Mouse (Mus musculus) kidney, adult 8-10 months (tissue): Measurements from ENCODE around the gene Uck1.

Experiments
- DNase-seq, 2 experiments: peaks; one replicate each; pipeline ENCODE4 v3.0.0; 2022

The Uck1 gene

DNA sequence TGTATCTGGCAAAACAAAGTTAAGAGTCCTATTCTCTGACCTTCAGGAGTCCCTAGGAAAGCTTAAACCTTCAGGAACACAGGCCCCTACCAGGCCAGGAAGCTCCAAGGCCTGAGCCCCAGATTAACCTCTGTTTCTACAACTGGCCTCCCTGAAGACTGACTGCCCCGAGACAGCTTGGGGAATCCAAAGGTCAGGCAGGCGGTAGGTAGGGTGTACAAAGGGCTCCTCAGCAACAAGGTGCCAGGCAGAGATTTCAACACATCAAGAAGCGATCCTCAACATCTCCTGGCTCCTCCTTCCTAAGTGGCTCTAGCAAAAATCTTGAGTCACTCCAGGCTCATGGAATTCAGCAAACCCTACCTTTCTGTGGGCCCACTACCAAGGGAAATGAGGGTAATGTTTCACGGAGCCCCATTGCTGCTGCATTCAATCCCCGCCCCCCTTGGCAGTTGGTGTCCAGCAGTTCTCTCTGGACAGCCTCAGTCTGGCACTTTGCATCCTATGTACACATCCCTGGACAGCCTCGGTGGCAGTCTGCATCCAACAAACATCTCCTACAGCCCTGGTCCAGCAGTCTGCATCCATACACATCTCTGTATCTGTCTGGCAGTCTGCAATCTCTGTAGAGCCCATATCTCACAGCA lies 949 bp downstream of the Uck1 start:
- DNase-seq: peak; percentile 67 to 82

DNA sequence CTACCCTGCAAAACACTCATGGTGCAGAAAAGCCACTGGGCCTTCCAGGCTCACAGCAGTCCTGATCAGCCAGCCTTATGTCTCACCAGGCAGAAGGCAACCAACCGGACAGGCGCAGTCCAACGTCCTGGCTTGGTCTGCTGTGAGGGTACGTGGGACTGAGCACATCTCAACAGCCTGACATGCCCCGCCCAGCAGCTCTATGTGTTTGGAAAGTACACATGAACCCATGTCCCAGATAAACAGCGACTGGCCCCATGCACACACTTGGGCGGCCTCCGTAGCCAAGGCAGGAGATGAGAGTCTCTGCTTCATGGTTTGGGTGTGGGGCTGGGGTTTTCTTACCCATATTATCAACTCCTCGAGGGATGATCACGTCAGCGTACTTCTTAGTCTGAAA lies 3.7 kb downstream of the Uck1 start:
- no peak for DNase-seq

DNA sequence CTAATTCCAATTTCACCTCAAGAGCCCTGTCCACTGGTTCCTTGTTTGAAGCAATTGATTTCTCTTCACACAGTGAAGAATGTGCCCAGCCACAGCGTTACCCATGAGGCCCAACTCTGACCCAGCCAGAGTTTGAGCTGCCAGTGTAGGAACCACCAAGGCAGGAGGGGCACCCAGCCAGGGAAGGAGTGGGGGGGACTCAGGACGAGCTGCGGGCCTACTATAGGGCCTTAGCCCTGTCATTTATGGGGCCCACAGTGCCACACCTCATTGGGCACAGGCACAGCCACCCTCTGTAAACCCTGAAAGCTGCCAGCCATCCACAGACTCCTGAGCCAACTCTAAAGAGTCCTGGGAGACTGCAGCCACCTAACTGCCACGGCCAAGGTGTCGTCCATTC lies 5.4 kb downstream of the Uck1 start:
- no peak for DNase-seq

DNA sequence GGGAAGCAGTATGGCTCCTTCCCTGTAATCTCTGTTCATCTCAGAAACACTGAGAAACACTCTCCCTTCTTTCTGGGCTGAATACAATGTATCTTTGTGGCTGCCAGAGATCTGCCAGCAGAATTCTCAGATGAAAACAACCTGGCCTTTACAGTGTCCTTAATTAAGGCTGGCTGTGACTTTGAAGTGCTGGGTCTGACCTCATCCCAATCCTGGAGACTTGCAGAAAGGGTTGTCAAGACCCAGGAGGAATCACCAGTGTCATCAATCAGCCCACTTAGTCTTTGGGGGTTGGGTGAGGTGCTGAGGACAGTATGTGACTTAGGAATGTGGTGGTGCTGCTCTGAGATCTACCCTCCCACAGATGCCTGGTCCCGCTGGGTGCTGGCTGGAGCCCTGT lies 6.6 kb downstream of the Uck1 start:
- no peak for DNase-seq

DNA sequence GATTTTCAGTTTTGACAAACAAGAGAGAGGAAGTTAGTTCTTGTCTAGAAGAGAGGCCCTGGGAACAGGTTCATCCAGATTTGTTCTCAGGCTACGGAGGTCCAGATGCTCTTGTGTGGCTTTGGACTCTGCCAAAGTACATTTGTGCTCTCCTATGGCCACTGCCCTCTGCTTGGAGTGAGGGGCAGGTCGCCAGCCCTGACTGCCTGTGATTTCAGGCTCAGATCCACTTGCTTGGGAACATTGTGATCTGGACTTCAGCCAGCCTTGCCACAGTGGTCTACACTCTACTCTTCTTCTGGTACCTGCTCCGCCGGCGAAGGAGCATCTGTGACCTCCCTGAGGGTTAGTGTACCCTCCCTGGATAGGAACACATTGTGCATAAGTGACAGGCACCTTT lies 7.3 kb downstream of the Uck1 start:
- no peak for DNase-seq

DNA sequence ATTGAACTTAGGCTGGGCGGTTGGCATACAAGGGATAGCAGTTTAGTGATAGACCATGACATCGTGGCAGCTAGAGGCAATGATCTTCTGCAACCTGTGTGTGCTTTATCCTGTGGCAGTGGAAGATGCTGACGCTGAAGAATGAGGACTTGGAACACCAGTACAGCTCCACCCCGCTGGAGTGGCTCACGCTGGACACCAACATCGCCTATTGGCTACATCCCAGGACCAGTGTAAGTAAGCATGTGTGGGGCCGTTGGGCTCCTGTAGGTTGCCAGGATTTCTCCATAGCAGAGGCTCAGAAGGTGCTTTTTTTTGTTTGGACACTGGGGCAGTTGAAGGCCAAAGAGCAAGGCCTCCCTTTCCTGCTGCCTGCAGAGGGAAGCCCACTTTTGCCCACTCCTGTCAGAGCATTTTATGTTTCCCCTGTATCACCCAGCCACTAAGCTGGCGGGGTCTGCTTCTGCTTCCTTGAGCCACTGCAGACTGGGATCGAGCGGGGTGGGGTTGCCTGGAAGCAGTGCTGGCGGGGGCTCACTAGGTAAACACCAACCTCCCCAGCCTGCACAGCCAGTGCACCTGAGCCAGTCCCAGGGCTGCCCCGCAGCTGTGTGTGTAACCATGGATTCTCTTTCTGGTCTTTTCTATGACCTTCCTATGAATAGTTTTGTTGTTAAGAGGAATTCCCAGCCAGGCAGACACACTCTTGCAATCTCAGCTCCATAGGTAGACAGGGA lies 8.0 kb downstream of the Uck1 start:
- peak; percentile 42 to 43 for DNase-seq

DNA sequence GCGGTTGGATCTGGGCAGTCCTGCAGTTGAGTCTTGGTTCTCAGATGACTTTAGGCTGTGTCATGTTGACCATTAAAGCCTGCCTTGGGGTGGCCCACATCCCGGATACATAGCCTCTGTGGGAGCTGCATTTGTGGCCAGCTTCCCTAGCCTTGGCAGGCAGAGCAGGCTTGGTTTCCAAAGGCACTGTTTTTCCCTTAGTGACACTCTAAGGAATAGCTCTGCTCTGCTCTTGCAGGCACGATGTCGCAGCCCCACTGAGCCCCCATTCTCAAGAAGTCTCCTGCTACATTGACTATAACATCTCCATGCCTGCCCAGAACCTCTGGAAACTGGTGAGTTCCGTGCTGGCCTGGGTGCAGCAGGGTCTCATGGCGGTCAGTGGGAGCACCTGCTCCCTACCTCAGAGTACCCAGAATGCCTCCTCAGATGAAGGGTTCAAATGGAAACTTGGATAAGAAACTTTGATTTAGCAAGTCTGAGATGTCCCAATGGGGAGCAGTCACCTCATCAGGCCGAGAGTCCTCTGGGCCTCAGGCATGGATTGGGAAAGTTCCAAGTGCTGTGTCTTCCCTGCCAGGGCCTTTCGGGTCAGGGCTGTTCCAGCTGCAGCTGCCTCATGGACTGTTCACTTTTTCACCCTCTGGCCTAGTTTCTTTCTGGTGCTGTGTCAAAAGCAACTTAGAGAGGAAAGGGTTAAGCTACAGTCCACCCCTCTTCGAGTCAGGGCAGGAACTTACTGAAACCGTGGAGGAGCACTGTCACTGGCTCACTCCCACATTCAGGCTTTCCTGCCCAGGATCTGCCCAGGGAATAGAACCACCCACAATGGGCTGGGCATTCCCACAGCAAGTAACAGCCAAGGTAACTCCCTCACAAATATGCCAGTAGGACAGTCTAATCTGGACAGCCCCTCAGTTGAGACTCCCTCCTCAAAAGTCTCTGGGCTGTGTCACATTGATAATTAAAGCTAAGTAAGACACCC lies 11.3 kb downstream of the Uck1 start:
- DNase-seq: peak; percentile 47 to 56

DNA sequence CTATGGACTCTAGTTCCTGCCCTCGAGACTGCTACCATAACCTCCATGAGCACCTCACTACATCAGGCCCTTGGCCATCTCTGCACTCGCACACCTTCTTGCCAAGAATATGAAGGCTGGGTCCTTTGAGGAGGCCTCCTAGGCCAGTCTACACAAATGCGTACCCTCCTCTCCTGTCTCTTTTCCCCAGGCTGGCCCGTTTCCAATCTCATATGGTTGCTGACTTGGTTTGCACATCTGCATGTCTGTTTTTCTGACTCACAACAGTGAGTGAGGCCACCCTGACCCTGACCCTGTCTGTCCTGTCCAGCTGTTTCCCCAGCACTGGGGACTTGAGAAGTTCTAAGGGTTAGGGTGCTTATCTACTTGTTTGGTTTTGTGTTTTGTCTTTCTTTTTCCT lies 13.2 kb downstream of the Uck1 start:
- DNase-seq: no peak

DNA sequence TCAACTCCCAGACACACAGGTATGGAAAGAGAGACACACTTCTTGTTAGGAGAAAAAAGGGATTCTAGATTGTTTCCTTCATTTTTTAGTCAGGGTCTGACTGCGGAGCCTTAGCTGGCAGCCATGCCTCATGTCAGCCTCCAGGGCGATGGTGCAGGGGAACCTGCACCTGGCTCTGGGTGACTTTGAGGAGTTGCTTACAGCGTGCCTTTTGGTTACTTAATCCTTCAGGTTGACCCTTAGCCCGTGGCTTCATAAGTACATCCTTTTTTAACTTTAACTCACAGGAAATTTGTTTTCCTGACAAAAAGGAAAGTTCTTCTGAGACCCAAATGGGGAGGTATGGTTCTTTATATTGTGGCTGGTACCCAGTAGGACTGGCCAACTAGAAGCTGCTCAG lies 17.0 kb downstream of the Uck1 start:
- DNase-seq: peak in 1 of 2 experiments; percentile 29

DNA sequence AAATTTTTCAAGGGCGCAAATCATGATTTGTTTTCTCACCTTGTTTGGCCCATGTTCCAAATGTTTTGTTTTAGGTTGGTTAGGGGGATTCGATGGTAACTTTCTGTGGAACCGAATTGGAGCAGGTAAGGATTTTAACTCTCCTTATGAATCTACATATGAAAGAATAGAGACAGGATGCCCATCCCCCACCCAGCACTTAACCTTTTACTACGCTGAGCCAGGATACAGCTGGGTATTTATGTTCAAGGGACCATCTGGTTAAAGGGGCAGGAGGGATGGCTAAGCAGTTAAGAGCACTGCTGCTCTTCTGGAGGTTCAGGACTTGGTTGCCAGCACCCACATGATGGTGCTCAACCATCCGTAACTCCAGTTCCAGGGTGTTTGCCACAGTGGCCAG lies 19.4 kb downstream of the Uck1 start:
- no peak for DNase-seq

DNA sequence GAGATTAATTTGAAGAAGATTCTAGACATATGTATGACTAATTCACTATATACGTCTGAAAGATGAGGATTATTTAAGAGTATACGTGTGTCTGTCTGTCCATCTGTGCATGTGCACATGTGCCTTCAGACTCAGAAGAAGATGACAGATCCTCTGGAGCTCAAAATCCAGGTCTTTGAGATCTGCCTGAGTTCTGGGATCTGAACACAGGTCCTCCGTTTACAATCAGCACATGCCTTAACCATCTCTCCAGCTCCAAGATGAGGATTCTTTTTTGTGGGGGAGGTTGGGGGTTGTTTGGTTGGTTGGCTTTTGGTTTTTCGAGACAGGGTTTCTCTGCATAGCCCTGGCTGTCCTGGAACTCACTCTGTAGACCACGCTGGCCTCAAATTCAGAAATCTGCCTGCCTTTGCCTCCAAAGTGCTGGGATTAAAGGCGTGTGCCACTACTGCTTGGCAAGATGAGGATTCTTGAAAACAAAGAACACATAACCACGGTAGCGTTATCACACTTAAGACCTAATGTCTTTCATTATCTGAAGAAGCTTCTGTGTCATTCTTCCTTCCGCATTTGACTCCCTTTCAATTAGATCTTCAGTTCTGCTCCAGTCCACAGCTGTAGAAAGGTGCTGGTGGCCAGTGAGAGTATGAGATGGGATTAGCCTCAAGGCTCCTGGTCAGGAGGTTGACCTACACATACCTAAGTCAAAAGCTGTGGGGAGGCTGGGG lies 21.1 kb downstream of the Uck1 start:
- DNase-seq: no peak

DNA sequence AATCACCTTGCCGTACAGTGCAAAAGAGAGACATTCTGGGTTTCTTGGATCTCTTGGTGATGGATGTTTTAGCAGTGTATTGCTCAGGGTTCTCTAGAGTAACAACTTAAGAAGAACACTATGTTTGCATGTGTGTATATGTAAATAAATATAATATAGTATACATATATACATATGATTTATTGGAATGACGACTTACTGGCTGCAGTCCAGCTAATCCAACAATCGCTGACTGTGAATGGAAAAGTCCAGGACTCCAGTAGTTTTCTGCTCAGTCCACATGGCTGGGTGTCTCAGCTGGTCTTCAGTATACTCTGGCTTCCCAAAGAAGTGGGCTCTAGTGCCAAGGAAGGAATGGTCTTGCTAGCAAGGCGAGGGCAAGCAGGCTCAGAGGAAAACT lies 22.4 kb downstream of the Uck1 start:
- DNase-seq: no peak

DNA sequence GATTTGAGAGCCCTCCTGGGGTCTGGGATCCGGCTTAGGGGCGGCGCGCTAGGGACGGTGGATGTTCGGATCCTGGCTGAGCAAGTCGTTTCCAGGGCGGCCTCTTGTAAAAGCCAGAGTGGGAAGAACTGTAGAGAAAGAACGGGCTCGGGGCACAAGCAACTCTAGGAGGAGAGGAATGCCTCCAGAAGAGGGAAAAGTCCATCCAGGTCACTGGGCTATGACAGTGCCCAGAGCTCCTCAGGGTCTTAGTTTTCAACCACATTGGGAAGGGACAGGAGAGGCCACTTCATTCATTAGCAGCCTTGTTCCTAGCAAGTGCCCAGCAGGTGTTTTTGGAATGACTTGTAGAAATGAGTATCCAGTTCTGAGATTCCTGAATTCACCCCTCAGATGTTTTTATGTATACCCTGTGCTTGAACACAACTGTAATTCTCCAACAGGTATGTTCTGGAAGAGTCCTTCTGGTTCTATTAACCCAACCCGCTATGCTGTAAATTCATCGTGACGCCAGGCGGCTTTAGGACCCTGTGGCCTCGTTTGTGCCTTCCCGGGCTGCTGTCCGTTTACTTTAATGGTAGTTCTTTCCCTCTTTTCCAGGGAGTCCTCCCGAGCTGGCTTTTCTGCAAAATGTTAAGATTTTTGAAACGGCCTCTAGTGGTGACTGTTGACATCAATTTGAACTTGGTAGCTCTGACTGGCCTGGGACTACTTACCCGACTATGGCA lies 23.0 kb downstream of the Uck1 start:
- peak; percentile 61 to 67 for DNase-seq

DNA sequence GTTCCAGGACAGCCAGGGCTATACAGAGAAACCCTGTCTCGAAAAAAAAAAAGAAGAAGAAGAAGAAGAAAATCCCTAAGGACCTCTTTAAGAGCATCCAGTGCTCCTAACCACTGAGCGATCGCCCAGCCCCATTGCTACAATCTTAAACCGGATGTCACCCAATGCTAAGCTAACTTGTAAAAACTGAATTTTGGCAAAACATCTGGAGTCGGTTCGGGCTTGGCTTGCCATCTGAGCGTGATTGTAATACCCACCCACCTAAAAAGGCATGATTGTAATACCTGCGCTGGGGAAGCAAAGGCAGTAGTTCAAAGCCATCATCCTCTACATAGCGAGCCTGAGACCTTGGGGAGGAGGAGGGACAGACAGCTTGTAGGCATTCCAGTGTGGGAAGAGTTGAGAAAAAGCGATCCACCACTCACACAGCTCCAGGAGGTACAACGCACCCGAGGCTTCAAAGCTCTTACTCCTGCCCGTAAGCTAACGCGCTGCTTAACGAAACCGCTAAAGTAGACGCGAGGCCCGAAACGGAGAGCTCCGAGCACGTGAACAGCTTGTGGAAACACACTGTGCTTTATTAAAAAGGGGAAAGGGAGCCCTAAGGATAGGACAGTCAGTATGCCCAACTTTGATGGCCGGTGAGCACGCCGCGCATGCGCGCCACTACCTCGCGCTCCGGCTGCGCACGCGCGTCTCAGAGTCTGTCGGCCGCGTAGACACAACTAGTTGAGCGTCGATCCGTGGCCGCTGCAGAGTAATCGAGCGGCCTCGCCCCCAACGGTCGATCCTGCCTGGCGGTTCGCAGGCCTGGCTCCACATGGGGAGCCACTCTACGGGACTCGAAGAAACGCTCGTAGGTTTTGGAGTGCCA lies 23.8 kb downstream of the Uck1 start, which contains the start of gene Pomt1:
Gene Pomt1, plus strand, starts transcription at position 705 of the 874 bp plus-strand sequence.
- peak; percentile 90 to 91 for DNase-seq

DNA sequence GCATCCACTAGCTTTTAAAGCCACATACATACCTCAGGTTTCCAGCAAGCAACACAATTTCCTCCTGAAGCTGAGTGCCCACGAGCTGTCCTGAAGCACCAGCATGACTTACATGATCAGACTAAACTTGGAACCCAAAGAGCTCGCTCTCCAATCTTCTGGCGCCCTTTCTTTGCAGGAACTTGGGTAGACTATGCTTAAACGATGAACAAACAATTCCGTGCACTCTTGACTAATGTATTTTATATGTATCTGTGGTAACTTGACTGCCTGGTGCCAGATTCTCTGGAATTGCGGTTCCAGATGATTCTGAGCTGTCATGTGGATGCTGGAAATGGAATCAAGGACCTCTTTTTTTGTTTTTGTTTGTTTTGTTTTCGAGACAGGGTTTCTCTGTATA lies 24.5 kb downstream of the Uck1 start:
- DNase-seq: no peak

DNA sequence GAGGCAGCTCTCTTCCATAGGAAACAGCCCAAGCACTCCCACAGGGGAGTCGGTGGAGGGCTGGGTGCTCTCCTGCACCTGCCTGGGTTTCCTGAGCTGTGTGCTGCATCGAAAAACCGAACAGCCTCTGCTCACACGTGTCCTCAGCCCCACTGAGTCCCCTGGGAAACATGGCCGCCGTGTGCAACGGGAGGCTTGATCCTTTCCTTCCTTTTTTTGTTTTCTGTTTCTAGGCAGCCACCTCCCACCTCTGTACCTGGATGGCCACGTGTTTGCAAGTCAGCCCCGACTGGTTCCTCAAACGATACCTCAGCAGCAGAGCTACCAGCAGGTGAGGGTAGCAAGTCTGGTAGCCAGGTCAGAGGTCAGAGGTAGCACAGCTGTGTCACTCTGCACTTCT lies 37.9 kb downstream of the Uck1 start:
- DNase-seq: no peak

DNA sequence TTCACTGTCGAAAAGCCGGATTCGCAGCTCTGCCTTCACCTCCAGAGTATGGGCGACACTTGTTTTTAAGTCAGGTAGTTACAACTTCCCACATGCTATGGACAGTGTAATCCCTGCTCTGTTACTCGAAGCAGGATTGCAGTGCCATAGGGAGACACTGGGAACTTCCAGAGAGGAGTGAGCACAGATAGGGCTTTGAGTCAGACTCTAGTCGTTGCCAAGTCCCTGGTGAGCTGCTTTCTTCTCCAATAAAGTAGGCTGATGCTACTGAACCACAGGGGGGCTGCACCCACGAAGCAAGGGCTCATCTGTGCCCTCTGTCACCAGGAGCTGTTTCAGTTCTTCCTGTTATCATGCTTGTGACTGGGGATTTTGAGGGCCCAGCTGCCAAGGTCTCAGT lies 38.4 kb downstream of the Uck1 start:
- no peak for DNase-seq

DNA sequence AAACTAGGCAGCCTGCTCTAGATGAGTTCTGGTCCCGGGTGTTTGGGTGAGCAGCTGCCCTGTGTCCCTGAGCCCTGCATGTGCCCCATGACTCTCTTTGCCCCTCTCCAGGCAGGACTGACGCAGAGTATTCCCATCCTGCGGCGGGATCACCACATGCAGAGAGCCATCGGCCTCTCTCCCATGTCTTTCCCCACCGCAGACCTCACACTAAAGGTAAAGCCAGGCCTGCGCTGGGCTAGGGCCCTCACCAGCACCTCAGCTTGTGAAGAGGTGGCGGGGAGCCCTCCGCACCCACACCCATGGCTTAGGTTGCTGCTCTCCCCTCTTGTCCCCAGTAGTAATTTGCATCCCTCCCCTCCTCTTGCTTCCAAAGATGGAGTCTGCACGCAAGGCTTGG lies 39.0 kb downstream of the Uck1 start:
- DNase-seq: no peak

DNA sequence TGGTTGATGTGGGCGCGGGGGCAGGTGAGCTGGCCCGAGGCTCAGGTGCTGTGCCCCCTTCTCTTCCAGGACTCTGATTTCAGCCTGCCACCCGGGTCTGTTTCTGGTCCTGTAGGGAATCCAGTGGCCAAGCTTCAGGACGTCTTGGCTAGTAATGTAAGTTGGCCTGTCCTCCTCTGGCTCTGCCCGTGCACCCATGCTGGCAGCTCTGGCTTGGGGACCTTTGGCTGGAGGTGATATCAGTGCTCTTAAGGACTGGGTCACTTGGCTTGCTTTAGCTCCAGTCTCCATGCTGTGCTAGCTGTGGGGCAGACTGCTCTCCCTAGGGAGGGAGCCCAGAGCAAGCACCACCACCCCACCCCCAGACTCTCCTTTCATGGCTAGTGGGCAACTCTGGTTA lies 39.9 kb downstream of the Uck1 start:
- DNase-seq: no peak

DNA sequence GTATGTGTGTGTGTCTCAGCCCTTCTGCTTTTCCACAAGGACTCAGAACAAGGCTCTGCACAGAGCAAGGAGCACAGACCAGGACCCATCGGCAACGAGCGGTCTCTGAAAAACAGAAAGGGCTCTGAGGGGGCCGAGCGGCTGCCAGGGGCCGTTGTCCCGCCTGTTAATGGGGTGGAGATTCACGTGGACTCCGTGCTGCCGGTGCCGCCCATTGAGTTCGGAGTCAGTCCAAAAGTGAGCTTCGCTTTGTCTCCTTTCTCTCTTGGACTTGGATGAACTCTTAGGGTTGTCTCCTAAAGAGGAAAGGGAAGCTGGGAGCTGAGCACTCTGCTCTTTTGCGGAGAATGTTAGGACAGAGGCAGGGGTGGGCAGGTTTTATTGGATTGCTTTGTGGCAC lies 40.5 kb downstream of the Uck1 start:
- peak; percentile 50 to 61 for DNase-seq
